Mouse (Mus musculus): ENCODE data around the gene Fyb. TPM values are rescaled to one million over a fixed set of nuclear protein-coding genes. Genes with fewer than 3 reads are reported as not detected.
"Not testable (repeated sequence)": the region's sequence is repeated elsewhere in the genome, so short reads cannot be mapped to it uniquely, and the experiment has no call there.

Fyb gene
- total and polyA plus RNA-seq, 3 experiments = 41.2 to 482 (median 44.7) TPM

- DNase-seq = no peak
These were observed 39.5 kb downstream of the Fyb start for GRCm38 (mm10) chr15:6562161-6562560.

- no peak for DNase-seq
These were observed 40.0 kb downstream of the Fyb start for GRCm38 (mm10) chr15:6562629-6563028.

- peak; percentile 84 for DNase-seq
These were observed 42.3 kb downstream of the Fyb start for GRCm38 (mm10) chr15:6564977-6565421.

GRCm38 (mm10) chr15:6565873-6566272, 43.2 kb downstream of the Fyb start:
- no peak for DNase-seq

- no peak for DNase-seq
These were observed 45.3 kb downstream of the Fyb start for GRCm38 (mm10) chr15:6567993-6568392.

- no peak for DNase-seq
These were observed 46.0 kb downstream of the Fyb start for GRCm38 (mm10) chr15:6568605-6569004.

- DNase-seq = no peak
These were observed 46.4 kb downstream of the Fyb start for GRCm38 (mm10) chr15:6569074-6569473.

GRCm38 (mm10) chr15:6570164-6570861, 47.7 kb downstream of the Fyb start:
- no peak for DNase-seq

GRCm38 (mm10) chr15:6570876-6571275, 48.2 kb downstream of the Fyb start:
- DNase-seq = peak; percentile 70

- DNase-seq = no peak
These were observed 51.8 kb downstream of the Fyb start for GRCm38 (mm10) chr15:6574283-6574960.

GRCm38 (mm10) chr15:6577971-6578370, 55.3 kb downstream of the Fyb start:
- peak; percentile 47 for DNase-seq

GRCm38 (mm10) chr15:6578654-6579053, 56.0 kb downstream of the Fyb start:
- no peak for DNase-seq

- DNase-seq = no peak
These were observed 56.6 kb downstream of the Fyb start for GRCm38 (mm10) chr15:6579194-6579768.

GRCm38 (mm10) chr15:6579769-6580261, 57.2 kb downstream of the Fyb start:
- DNase-seq = no peak

GRCm38 (mm10) chr15:6584645-6585044, 62.0 kb downstream of the Fyb start:
- DNase-seq = no peak

GRCm38 (mm10) chr15:6586351-6586750, 63.7 kb downstream of the Fyb start:
- not testable (repeated sequence) for DNase-seq

GRCm38 (mm10) chr15:6587526-6587925, 64.9 kb downstream of the Fyb start:
- no peak for DNase-seq

- DNase-seq = no peak
These were observed 65.5 kb downstream of the Fyb start for GRCm38 (mm10) chr15:6588192-6588591.

- no peak for DNase-seq
These were observed 68.3 kb downstream of the Fyb start for GRCm38 (mm10) chr15:6590846-6591451.

GRCm38 (mm10) chr15:6591527-6591926, 68.9 kb downstream of the Fyb start:
- DNase-seq = no peak

- no peak for DNase-seq
These were observed 70.1 kb downstream of the Fyb start for GRCm38 (mm10) chr15:6592561-6593253.

- no peak for DNase-seq
These were observed 70.6 kb downstream of the Fyb start for GRCm38 (mm10) chr15:6593254-6593623.

Measured in adrenal gland, adult 2 months (tissue).